Mouse (Mus musculus): ENCODE measurements at regions not wholly inside any gene's neighbourhood (a gene's known extent, or its start where the extent isn't known, plus 50 kb on each side); places are given as distances from the start of the nearest gene placed in this dataset.

- DNase-seq (ENCODE audit: low spot score in 2 of 2) = no peak
Observed at GRCm38 (mm10) chr1:39099246-39099645, 94.3 kb upstream of the Npas2 start.

GRCm38 (mm10) chr1:39100492-39100891 is 93.0 kb upstream of the Npas2 start:
- no peak for DNase-seq (ENCODE audit: low spot score in 2 of 2)

- DNase-seq (ENCODE audit: low spot score in 2 of 2) = no peak
Observed at GRCm38 (mm10) chr1:39102126-39102905, 91.2 kb upstream of the Npas2 start.

- DNase-seq (ENCODE audit: low spot score in 2 of 2) = no peak
Observed at GRCm38 (mm10) chr1:39102989-39103910, 90.3 kb upstream of the Npas2 start.

GRCm38 (mm10) chr1:39105546-39106371 is 87.8 kb upstream of the Npas2 start:
- no peak for DNase-seq (ENCODE audit: low spot score in 2 of 2)

- DNase-seq (ENCODE audit: low spot score in 2 of 2) = no peak
Observed at GRCm38 (mm10) chr1:39106372-39106643, 87.2 kb upstream of the Npas2 start.

GRCm38 (mm10) chr1:39106650-39107049 is 86.9 kb upstream of the Npas2 start:
- DNase-seq (ENCODE audit: low spot score in 2 of 2) = no peak

GRCm38 (mm10) chr1:39116319-39116718 is 77.2 kb upstream of the Npas2 start:
- no peak for DNase-seq (ENCODE audit: low spot score in 2 of 2)

- DNase-seq (ENCODE audit: low spot score in 2 of 2) = no peak
Observed at GRCm38 (mm10) chr1:39122316-39123015, 71.1 kb upstream of the Npas2 start.

- DNase-seq (ENCODE audit: low spot score in 2 of 2) = no peak
Observed at GRCm38 (mm10) chr1:39123081-39123812, 70.3 kb upstream of the Npas2 start.

- DNase-seq (ENCODE audit: low spot score in 2 of 2) = no peak
Observed at GRCm38 (mm10) chr1:39123813-39124146, 69.8 kb upstream of the Npas2 start.

- DNase-seq (ENCODE audit: low spot score in 2 of 2) = no peak
Observed at GRCm38 (mm10) chr1:39134521-39134920, 59.0 kb upstream of the Npas2 start.

- DNase-seq (ENCODE audit: low spot score in 2 of 2) = no peak
Observed at GRCm38 (mm10) chr1:39143054-39143453, 50.5 kb upstream of the Npas2 start.

GRCm38 (mm10) chr1:39143626-39144025 is 49.9 kb upstream of the Npas2 start:
- DNase-seq (ENCODE audit: low spot score in 2 of 2) = no peak
